Mouse (Mus musculus): ENCODE data around the gene Atp6v1g3. TPM values are rescaled to one million over a fixed set of nuclear protein-coding genes. Genes with fewer than 3 reads are reported as not detected.
A peak's percentile ranks its signal among the peaks of the same experiment; 100 is the strongest.

The Atp6v1g3 gene
- polyA plus RNA-seq, 1 experiment: not detected

GRCm38 (mm10) chr1:138326091-138326490 is 52.6 kb downstream of the Atp6v1g3 start:
- H3K36me3 ChIP-seq (ENCODE audit: control insufficient read depth, insufficient read depth): no peaks in the 10 kb centered on the region
- no peaks in the 10 kb centered on the region for H3K79me3 ChIP-seq (ENCODE audit: low read depth)
- TF ChIP-seq MYOD1 (IDR thresholded peaks at IDR 0.05; ENCODE audit: control insufficient read depth, insufficient read length, low read depth): no peak
- no peak for TF ChIP-seq CTCF (IDR thresholded peaks at IDR 0.05; ENCODE audit: control insufficient read depth, insufficient read depth, insufficient read length)
- no peak for TF ChIP-seq MAX (IDR thresholded peaks at IDR 0.05)
- TF ChIP-seq USF1 (IDR thresholded peaks at IDR 0.05; ENCODE audit: low read depth): no peak
- TF ChIP-seq MYOG (IDR thresholded peaks at IDR 0.05; ENCODE audit: control insufficient read depth, extremely low read depth, insufficient read length): no peak
- TF ChIP-seq FOSL1 (IDR thresholded peaks at IDR 0.05; ENCODE audit: insufficient read depth, low read length, poor library complexity, severe bottlenecking): no peak
- TF ChIP-seq CEBPB (IDR thresholded peaks at IDR 0.05; ENCODE audit: low read depth): no peak

GRCm38 (mm10) chr1:138326566-138326965 is 53.0 kb downstream of the Atp6v1g3 start:
- TF ChIP-seq CTCF (IDR thresholded peaks at IDR 0.05; ENCODE audit: control insufficient read depth, insufficient read depth, insufficient read length) (no peak), CEBPB (IDR thresholded peaks at IDR 0.05; ENCODE audit: low read depth) (no peak), MYOG (IDR thresholded peaks at IDR 0.05; ENCODE audit: control insufficient read depth, extremely low read depth, insufficient read length) (no peak), MYOD1 (IDR thresholded peaks at IDR 0.05; ENCODE audit: control insufficient read depth, insufficient read length, low read depth) (no peak), MAX (IDR thresholded peaks at IDR 0.05) (no peak), FOSL1 (IDR thresholded peaks at IDR 0.05; ENCODE audit: insufficient read depth, low read length, poor library complexity, severe bottlenecking) (no peak)
- Histone ChIP-seq H3ac (ENCODE audit: control insufficient read depth, insufficient read length, low read depth) (no peak overlapping the region), H3K27me3 (ENCODE audit: control insufficient read depth, insufficient read depth, insufficient read length) (no peaks in the 10 kb centered on the region), H3K4me3 (ENCODE audit: insufficient read depth, poor library complexity, severe bottlenecking) (no peak overlapping the region), H3K79me3 (ENCODE audit: low read depth) (no peaks in the 10 kb centered on the region), H3K79me2 (ENCODE audit: control insufficient read depth, insufficient read depth) (no peaks in the 10 kb centered on the region), H3K36me3 (ENCODE audit: control insufficient read depth, insufficient read depth) (no peaks in the 10 kb centered on the region)

More at GRCm38 (mm10) chr1:138326091-138326490, 52.6 kb downstream of the Atp6v1g3 start:
- Histone ChIP-seq H3K27me3 (ENCODE audit: control insufficient read depth, insufficient read depth, insufficient read length) (no peaks in the 10 kb centered on the region), H3K79me2 (ENCODE audit: control insufficient read depth, insufficient read depth) (no peaks in the 10 kb centered on the region), H3ac (ENCODE audit: control insufficient read depth, insufficient read length, low read depth) (no peak overlapping the region), H3K4me3 (ENCODE audit: insufficient read depth, poor library complexity, severe bottlenecking) (no peak overlapping the region)

GRCm38 (mm10) chr1:138327466-138328245 is 54.1 kb downstream of the Atp6v1g3 start:
- TF ChIP-seq MYOD1 (IDR thresholded peaks at IDR 0.05; ENCODE audit: control insufficient read depth, insufficient read length, low read depth) (no peak), CTCF (IDR thresholded peaks at IDR 0.05; ENCODE audit: control insufficient read depth, insufficient read depth, insufficient read length) (no peak), FOSL1 (IDR thresholded peaks at IDR 0.05; ENCODE audit: insufficient read depth, low read length, poor library complexity, severe bottlenecking) (no peak), USF1 (IDR thresholded peaks at IDR 0.05; ENCODE audit: low read depth) (no peak), MYOG (IDR thresholded peaks at IDR 0.05; ENCODE audit: control insufficient read depth, extremely low read depth, insufficient read length) (no peak), MAX (IDR thresholded peaks at IDR 0.05) (no peak), CEBPB (IDR thresholded peaks at IDR 0.05; ENCODE audit: low read depth) (no peak)
- Histone ChIP-seq H3K4me3 (ENCODE audit: insufficient read depth, poor library complexity, severe bottlenecking) (no peak overlapping the region), H3K27me3 (ENCODE audit: control insufficient read depth, insufficient read depth, insufficient read length) (no peaks in the 10 kb centered on the region), H3K36me3 (ENCODE audit: control insufficient read depth, insufficient read depth) (no peaks in the 10 kb centered on the region), H3K79me3 (ENCODE audit: low read depth) (no peaks in the 10 kb centered on the region), H3K79me2 (ENCODE audit: control insufficient read depth, insufficient read depth) (no peaks in the 10 kb centered on the region), H3ac (ENCODE audit: control insufficient read depth, insufficient read length, low read depth) (no peak overlapping the region)

GRCm38 (mm10) chr1:138328320-138328719 is 54.8 kb downstream of the Atp6v1g3 start:
- TF ChIP-seq MYOG (IDR thresholded peaks at IDR 0.05; ENCODE audit: control insufficient read depth, extremely low read depth, insufficient read length) (no peak), MYOD1 (IDR thresholded peaks at IDR 0.05; ENCODE audit: control insufficient read depth, insufficient read length, low read depth) (no peak), USF1 (IDR thresholded peaks at IDR 0.05; ENCODE audit: low read depth) (no peak), MAX (IDR thresholded peaks at IDR 0.05) (no peak), CTCF (IDR thresholded peaks at IDR 0.05; ENCODE audit: control insufficient read depth, insufficient read depth, insufficient read length) (no peak), CEBPB (IDR thresholded peaks at IDR 0.05; ENCODE audit: low read depth) (no peak), FOSL1 (IDR thresholded peaks at IDR 0.05; ENCODE audit: insufficient read depth, low read length, poor library complexity, severe bottlenecking) (no peak)
- H3K79me3 ChIP-seq (ENCODE audit: low read depth): no peaks in the 10 kb centered on the region
- H3ac ChIP-seq (ENCODE audit: control insufficient read depth, insufficient read length, low read depth): peak overlapping the region; percentile 37
- no peaks in the 10 kb centered on the region for H3K79me2 ChIP-seq (ENCODE audit: control insufficient read depth, insufficient read depth)
- no peaks in the 10 kb centered on the region for H3K27me3 ChIP-seq (ENCODE audit: control insufficient read depth, insufficient read depth, insufficient read length)
- no peaks in the 10 kb centered on the region for H3K36me3 ChIP-seq (ENCODE audit: control insufficient read depth, insufficient read depth)
- H3K4me3 ChIP-seq (ENCODE audit: insufficient read depth, poor library complexity, severe bottlenecking): no peak overlapping the region

- Histone ChIP-seq H3K79me3 (ENCODE audit: low read depth) (no peaks in the 10 kb centered on the region), H3K36me3 (ENCODE audit: control insufficient read depth, insufficient read depth) (no peaks in the 10 kb centered on the region), H3K27me3 (ENCODE audit: control insufficient read depth, insufficient read depth, insufficient read length) (no peaks in the 10 kb centered on the region), H3ac (ENCODE audit: control insufficient read depth, insufficient read length, low read depth) (no peak overlapping the region), H3K4me3 (ENCODE audit: insufficient read depth, poor library complexity, severe bottlenecking) (no peak overlapping the region), H3K79me2 (ENCODE audit: control insufficient read depth, insufficient read depth) (no peaks in the 10 kb centered on the region)
- no peak for TF ChIP-seq FOSL1 (IDR thresholded peaks at IDR 0.05; ENCODE audit: insufficient read depth, low read length, poor library complexity, severe bottlenecking)
These were observed 57.0 kb downstream of the Atp6v1g3 start for GRCm38 (mm10) chr1:138330556-138330955.

GRCm38 (mm10) chr1:138331596-138331995 is 58.1 kb downstream of the Atp6v1g3 start:
- TF ChIP-seq CEBPB (IDR thresholded peaks at IDR 0.05; ENCODE audit: low read depth): peak; percentile 77
- TF ChIP-seq USF1 (IDR thresholded peaks at IDR 0.05; ENCODE audit: low read depth): no peak
- TF ChIP-seq MYOD1 (IDR thresholded peaks at IDR 0.05; ENCODE audit: control insufficient read depth, insufficient read length, low read depth): no peak
- TF ChIP-seq FOSL1 (IDR thresholded peaks at IDR 0.05; ENCODE audit: insufficient read depth, low read length, poor library complexity, severe bottlenecking): no peak
- Histone ChIP-seq H3K79me3 (ENCODE audit: low read depth) (no peaks in the 10 kb centered on the region), H3K27me3 (ENCODE audit: control insufficient read depth, insufficient read depth, insufficient read length) (no peaks in the 10 kb centered on the region), H3K36me3 (ENCODE audit: control insufficient read depth, insufficient read depth) (no peaks in the 10 kb centered on the region), H3K4me3 (ENCODE audit: insufficient read depth, poor library complexity, severe bottlenecking) (no peak overlapping the region), H3ac (ENCODE audit: control insufficient read depth, insufficient read length, low read depth) (no peak overlapping the region), H3K79me2 (ENCODE audit: control insufficient read depth, insufficient read depth) (no peaks in the 10 kb centered on the region)
